Mouse (Mus musculus): ENCODE results near the gene Sec16b.

DNA sequence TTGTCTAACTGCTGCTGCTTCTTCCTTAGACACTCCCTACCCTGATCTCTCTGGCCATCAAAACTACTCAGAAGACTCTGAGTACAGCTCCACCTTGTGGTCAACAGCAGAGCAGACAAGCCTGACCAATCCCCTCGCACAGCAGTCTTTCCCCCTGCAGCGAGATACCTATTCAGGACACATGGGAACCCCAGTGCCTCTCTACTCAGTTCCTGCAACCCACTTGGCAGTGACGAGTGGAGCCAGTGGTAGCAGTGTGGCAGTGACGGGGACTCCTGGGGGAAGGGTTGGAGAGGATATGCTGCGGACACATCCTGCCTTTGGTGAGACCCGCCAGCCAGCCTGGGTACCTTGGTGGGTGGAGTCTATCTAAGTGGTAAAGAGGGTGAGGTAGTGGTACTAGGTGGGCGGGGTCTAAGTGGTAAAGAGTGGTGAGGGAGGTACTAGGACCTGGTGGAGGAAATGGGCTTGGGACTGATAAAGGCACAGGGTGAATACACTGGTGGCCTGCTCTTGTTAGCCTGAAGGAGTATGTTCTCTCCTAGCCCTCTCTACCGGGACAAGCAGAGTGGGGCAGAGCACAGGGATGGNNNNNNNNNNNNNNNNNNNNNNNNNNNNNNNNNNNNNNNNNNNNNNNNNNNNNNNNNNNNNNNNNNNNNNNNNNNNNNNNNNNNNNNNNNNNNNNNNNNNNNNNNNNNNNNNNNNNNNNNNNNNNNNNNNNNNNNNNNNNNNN, 54.3 kb downstream of the Sec16b start:
- no peak for TF ChIP-seq CTCF (IDR thresholded peaks at IDR 0.05; ENCODE audit: borderline replicate concordance, control insufficient read depth, extremely low read depth, insufficient read depth, low read length, poor library complexity)
- TF ChIP-seq POLR2A (IDR thresholded peaks at IDR 0.05; ENCODE audit: control insufficient read depth, extremely low read depth, insufficient read depth, low read length, poor library complexity) = no peak
